Mouse (Mus musculus) spleen, adult 2 months (tissue): ENCODE results near the gene Tut1.

Experiments used
- CTCF ChIP-seq: fragments of 200-500 bp; IDR thresholded peaks from 2 replicates; pipeline ENCODE4 v1.5.1; 2011; ENCODE audit warnings: mild to moderate bottlenecking, inconsistent platforms; ENCODE audit not compliant: insufficient read depth, insufficient read length, insufficient replicate concordance; ENCODE audit errors: extremely low read depth
- POLR2A ChIP-seq: fragments of 200-500 bp; IDR thresholded peaks from 2 replicates; pipeline ENCODE4 v1.6.1; 2011; ENCODE audit warnings: low read depth, low read length, inconsistent platforms

DNA sequence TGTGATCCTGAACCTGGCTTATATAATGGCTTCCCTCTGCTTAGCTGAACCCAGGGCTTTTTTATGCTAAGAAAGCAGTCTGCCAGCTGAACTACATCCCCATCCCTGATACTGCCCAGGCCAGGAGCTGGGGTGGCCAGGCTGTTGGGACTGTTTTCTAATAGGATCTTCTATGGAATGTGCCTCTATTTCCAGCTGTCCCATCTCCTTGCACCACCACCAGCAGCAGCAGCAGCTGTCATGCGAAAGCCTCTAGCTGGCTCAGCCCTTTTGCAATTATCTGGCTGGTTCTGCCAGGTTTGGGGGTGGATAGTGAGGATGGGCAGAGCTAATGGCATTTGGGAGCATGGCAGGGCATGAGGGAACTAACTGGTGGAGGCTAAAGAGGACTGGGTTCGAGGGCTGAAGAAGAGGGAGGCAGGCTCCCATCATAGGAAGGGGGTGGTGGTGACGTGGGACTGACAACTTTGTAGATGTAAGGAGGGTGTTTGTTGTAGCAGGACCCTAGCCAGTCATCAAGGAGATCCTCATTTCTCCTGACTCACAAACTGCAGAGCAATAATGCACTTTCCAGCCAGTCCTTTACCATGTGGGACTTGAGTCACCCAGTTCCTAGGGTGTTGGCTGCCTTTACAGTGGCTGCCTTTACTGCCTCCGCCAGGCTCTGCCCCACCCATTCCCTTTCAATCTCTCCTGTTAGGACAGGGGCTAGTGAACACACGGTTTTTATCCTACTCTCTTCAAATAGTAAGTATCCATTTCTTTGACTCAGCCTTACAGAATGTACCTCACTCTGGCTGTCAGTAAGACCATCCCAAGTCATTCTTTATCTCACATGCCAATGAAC is 28.9 kb downstream of the Tut1 start:
- TF ChIP-seq CTCF (no peak), POLR2A (no peak)
